In the genomic region with DNA sequence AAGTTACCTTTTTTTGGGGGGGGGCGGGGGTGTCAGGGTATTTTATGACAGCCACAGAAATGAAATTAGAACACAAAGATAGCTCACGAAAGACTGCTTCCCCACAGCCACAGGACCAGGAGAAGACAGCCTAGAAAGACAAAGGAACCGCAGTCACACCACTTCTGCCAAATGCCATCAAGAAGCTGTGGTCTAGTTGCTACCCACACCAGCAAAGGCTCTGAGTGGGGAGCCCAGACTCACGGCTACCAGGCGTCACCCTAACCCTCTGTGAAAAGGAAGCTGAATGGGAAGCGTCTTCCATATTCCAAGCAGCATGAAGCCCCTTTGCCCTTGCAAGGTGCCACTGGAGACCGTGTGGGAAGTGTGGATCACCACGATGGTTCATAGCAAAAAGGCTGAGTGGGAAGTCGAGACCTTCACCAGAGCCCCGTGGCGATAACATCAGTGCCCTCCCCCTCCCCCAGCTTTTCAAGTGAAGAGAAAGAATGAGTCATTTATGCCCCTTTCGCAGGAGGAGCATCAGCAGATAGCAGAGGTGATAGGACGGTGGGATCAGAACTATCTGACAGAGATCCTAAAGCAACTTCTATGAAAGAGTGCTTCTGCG, we compare ENCODE assay signal across 26 mouse cellular contexts.
A peak's percentile ranks its signal among the peaks of the same experiment; 100 is the strongest.
DNase-seq lines count a peak whose midpoint lies in the region; ATAC-seq and TF ChIP-seq lines count a peak whose summit lies in the region.
"Had no signal": no experiment of that assay in that cellular context is flagged by ENCODE, and none has a peak within 500 bp of the region (broad histone marks: within the 10 kb centered on the region; RNA-seq: fewer than 3 reads in every experiment).

No protein-coding gene starts in this region.

- H3K36me3 ChIP-seq in stomach, postnatal 0 days (ENCODE audit: control insufficient read depth, insufficient read depth, low read length), result no peaks in the 10 kb centered on the region
- H3K36me3 ChIP-seq: embryonic facial prominence, embryonic 13.5 days; hindbrain, embryonic 15.5 days; limb, embryonic 13.5 days; liver, embryonic 12.5 days; neural tube, embryonic 15.5 days had no signal

- TF ChIP-seq EP300 in stomach, postnatal 0 days (optimal IDR thresholded peaks at IDR 0.05), result no peak

- H3K4me3 ChIP-seq in stomach, postnatal 0 days (ENCODE audit: low read depth, low read length), result no peak overlapping the region
- H3K4me3 ChIP-seq: embryonic facial prominence, embryonic 13.5 days; erythroblast, embryonic 14.5 days; forebrain, embryonic 13.5 days; hindbrain, embryonic 15.5 days; limb, embryonic 13.5 days; liver, embryonic 12.5 days; myocyte; neural tube, embryonic 15.5 days had no signal

- H3K27me3 ChIP-seq in stomach, postnatal 0 days (ENCODE audit: control insufficient read depth, insufficient read depth, low read length), result no peaks in the 10 kb centered on the region
- H3K27me3 ChIP-seq: embryonic facial prominence, embryonic 13.5 days; forebrain, embryonic 13.5 days; hindbrain, embryonic 15.5 days; limb, embryonic 13.5 days; liver, embryonic 12.5 days; neural tube, embryonic 15.5 days had no signal

- ATAC-seq in activated CD4-positive, CD25-positive, alpha-beta regulatory T cell, adult 4 months, result peak; percentile 66
- peak; percentile 49; the same call in 1 of the 2 replicates for ATAC-seq in megakaryocyte progenitor cell, adult 5-6 weeks (replicated peaks; ENCODE audit: poor library complexity)
- ATAC-seq in stomach, postnatal 0 days (ENCODE audit: low FRiP score, low TSS enrichment), result no peak
- ATAC-seq: forebrain, embryonic 13.5 days; intestine, embryonic 16.5 days; liver, embryonic 12.5 days; midbrain, embryonic 16.5 days had no signal

- no peaks in the 10 kb centered on the region for H3K4me1 ChIP-seq in stomach, postnatal 0 days (replicated peaks; ENCODE audit: control insufficient read depth, insufficient read depth)
- H3K4me1 ChIP-seq: embryonic facial prominence, embryonic 13.5 days; hindbrain, embryonic 15.5 days; limb, embryonic 13.5 days; liver, embryonic 12.5 days; neural tube, embryonic 15.5 days had no signal

- no peak for TF ChIP-seq CTCF in stomach, postnatal 0 days (IDR thresholded peaks at IDR 0.05; ENCODE audit: low read depth)

- peak; percentile 73 for DNase-seq in CD4-positive, CD25-positive, alpha-beta regulatory T cell, adult 2 months (ENCODE audit: low read depth, low spot score)
- peak; percentile 46 for DNase-seq in thymus, postnatal 4 days
- DNase-seq in layer of hippocampus, adult 18-20 months (ENCODE audit: low spot score in 2 of 2), result no peak
- no peak for DNase-seq in stomach, postnatal 0 days (ENCODE audit: low spot score)
- DNase-seq in right cerebral cortex, adult 2 months (ENCODE audit: low spot score in 2 of 2), result no peak
- DNase-seq: adrenal gland, adult 8-10 months; cerebellum, adult 18-20 months; cerebellum, postnatal 25 days; kidney, adult 9 months; kidney, postnatal 14 days; lung, adult 18-20 months; lung, postnatal 14 days; right cerebral cortex, adult 18-20 months had no signal

- WGBS in stomach, postnatal 0 days, result 80% methylated on average over 14 of the region's 14 CpGs

- no peak overlapping the region for H3K27ac ChIP-seq in stomach, postnatal 0 days (replicated peaks)
- H3K27ac ChIP-seq: embryonic facial prominence, embryonic 13.5 days; forebrain, embryonic 13.5 days; hindbrain, embryonic 15.5 days; limb, embryonic 13.5 days; liver, embryonic 12.5 days; neural tube, embryonic 15.5 days had no signal

- no peaks in the 10 kb centered on the region for H3K9me3 ChIP-seq in stomach, postnatal 0 days (ENCODE audit: control insufficient read depth, low read length)
- H3K9me3 ChIP-seq: embryonic facial prominence, embryonic 13.5 days; forebrain, embryonic 13.5 days; hindbrain, embryonic 15.5 days; limb, embryonic 13.5 days; liver, embryonic 12.5 days; neural tube, embryonic 15.5 days had no signal

- H3K9ac ChIP-seq in stomach, postnatal 0 days (ENCODE audit: low read length), result no peak overlapping the region
- H3K9ac ChIP-seq: embryonic facial prominence, embryonic 13.5 days; forebrain, embryonic 13.5 days; hindbrain, embryonic 15.5 days; limb, embryonic 13.5 days; liver, embryonic 12.5 days; neural tube, embryonic 15.5 days had no signal

- no peak overlapping the region for H3K4me2 ChIP-seq in stomach, postnatal 0 days (replicated peaks; ENCODE audit: low read depth)
- H3K4me2 ChIP-seq: embryonic facial prominence, embryonic 13.5 days; forebrain, embryonic 13.5 days; heart, embryonic 11.5 days; hindbrain, embryonic 15.5 days; limb, embryonic 13.5 days; liver, embryonic 12.5 days; neural tube, embryonic 15.5 days had no signal

Comparison
In these comparisons a context has a peak if more than half of its experiments do, and no peak if none do; other contexts are left out.
1. DNase-seq: peak in CD4-positive, CD25-positive, alpha-beta regulatory T cell, adult 2 months (single experiment) and thymus, postnatal 4 days (single experiment); none in layer of hippocampus, adult 18-20 months (0 of 2), stomach, postnatal 0 days (single experiment) and right cerebral cortex, adult 2 months (0 of 2).